Mouse (Mus musculus): ENCODE measurements at regions not wholly inside any gene's neighbourhood (a gene's known extent, or its start where the extent isn't known, plus 50 kb on each side); places are given as distances from the start of the nearest gene placed in this dataset.

DNA sequence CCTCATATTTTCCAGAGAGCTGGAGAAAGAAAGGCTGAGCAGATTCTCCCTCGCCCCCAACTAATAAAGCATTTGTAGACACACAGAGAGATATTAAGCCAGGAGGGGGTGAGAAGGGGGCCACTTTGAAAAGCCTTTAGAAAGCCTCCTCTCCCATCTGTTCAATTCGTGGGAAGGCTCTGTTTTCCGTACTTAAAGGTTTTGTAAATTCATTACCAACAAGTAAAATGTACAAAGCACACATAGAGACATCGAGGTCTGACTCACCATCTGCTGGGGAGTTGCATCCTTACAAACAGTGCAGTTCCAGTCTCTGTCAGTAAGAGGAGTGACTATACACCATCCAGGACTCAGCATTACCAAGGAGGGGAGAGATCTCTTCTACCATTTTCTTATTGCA is 929.7 kb downstream of the Gm9195 start:
- TF ChIP-seq POLR2A (IDR thresholded peaks at IDR 0.05; ENCODE audit: low read depth, low read length) (no peak), CTCF (conservative IDR thresholded peaks at IDR 0.05; ENCODE audit: insufficient read depth, insufficient read length, low read depth, low read length) (no peak)
